Comparison of ENCODE assay signal across 21 mouse cellular contexts in the genomic region with DNA sequence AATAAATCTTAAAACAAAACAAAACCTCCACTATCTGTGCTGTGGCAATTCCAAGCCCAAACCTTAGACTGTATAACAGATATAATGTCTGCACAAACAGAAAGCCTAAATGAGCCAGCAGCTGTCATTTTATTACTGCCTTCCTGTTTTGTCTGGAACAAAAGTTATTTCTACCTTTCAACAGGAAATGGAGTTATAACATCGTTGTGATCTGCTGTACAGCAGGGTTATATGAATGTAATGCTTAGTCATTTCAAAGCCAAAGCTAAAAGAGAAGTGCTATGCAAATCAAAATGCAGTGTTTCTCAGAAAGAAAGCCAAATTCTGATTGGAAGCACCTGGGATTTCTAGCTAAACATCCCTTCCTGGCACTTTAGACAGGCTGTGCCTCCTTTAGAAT. TPM values are rescaled to one million over a fixed set of nuclear protein-coding genes. Genes with fewer than 3 reads are reported as not detected.
DNase-seq lines count a peak whose midpoint lies in the region; ATAC-seq and TF ChIP-seq lines count a peak whose summit lies in the region.
"Had no signal": no experiment of that assay in that cellular context is flagged by ENCODE, and none has a peak within 500 bp of the region (broad histone marks: within the 10 kb centered on the region; RNA-seq: fewer than 3 reads in every experiment).

No protein-coding gene starts in this region.

- H3K4me3 ChIP-seq in kidney, postnatal 0 days (replicated peaks; ENCODE audit: low read depth, low read length), result no peak overlapping the region
- 0 out of 4 replicates have a peak overlapping the region, but pooled peaks of 1 of the 2 experiments have one; percentile 20 for H3K4me3 ChIP-seq in MEL (ENCODE audit: control insufficient read depth in 1 of 2, insufficient read depth in 1 of 2, low read depth in 2 of 2, low read length in 2 of 2)
- H3K4me3 ChIP-seq in intestine, embryonic 16.5 days (ENCODE audit: low read length), result no peak overlapping the region
- H3K4me3 ChIP-seq: heart, adult 2 months; heart, embryonic 13.5 days; midbrain, embryonic 12.5 days had no signal

- H3K79me2 ChIP-seq in MEL (ENCODE audit: control insufficient read depth, insufficient read depth, low read length, poor library complexity), result peaks cover 21% of the 10 kb centered on the region

- no peaks in the 10 kb centered on the region for H3K27me3 ChIP-seq in kidney, postnatal 0 days (ENCODE audit: insufficient read depth, low read length)
- no peaks in the 10 kb centered on the region for H3K27me3 ChIP-seq in MEL (ENCODE audit: control insufficient read depth in 1 of 2, insufficient read depth in 2 of 2, low read length in 2 of 2)
- no peaks in the 10 kb centered on the region for H3K27me3 ChIP-seq in intestine, embryonic 16.5 days (replicated peaks; ENCODE audit: control insufficient read depth, insufficient read depth, low read length)
- H3K27me3 ChIP-seq: heart, embryonic 13.5 days; midbrain, embryonic 12.5 days had no signal

- no peak for TF ChIP-seq CTCF in kidney, postnatal 0 days (IDR thresholded peaks at IDR 0.05; ENCODE audit: low read depth)
- TF ChIP-seq CTCF in MEL (IDR thresholded peaks at IDR 0.05 in 2 of 3, conservative IDR thresholded peaks at IDR 0.05 in 1 of 3; ENCODE audit: control insufficient read depth in 1 of 3, insufficient read depth in 1 of 3, low read depth in 2 of 3, low read length in 3 of 3, poor library complexity in 1 of 3, severe bottlenecking in 1 of 3), result no peak

- H3K27ac ChIP-seq in kidney, postnatal 0 days, result no peak overlapping the region
- H3K27ac ChIP-seq in MEL (ENCODE audit: control insufficient read depth, low read depth, low read length), result no peak overlapping the region
- H3K27ac ChIP-seq in intestine, embryonic 16.5 days (ENCODE audit: low read length), result no peak overlapping the region
- H3K27ac ChIP-seq: heart, adult 2 months; heart, embryonic 13.5 days; midbrain, embryonic 12.5 days had no signal

- H3K4me2 ChIP-seq in kidney, postnatal 0 days (ENCODE audit: low read length), result no peak overlapping the region
- H3K4me2 ChIP-seq in intestine, embryonic 16.5 days (ENCODE audit: low read depth, low read length), result no peak overlapping the region
- H3K4me2 ChIP-seq: heart, embryonic 13.5 days; midbrain, embryonic 12.5 days had no signal

- no peaks in the 10 kb centered on the region for H3K36me3 ChIP-seq in kidney, postnatal 0 days (ENCODE audit: insufficient read depth, low read length)
- H3K36me3 ChIP-seq in MEL (ENCODE audit: control insufficient read depth in 1 of 2, insufficient read depth in 2 of 2, low read length in 2 of 2), result peaks cover 0 to 18% of the 10 kb centered on the region in 2 experiments; a peak in 3 of 4 replicates
- no peaks in the 10 kb centered on the region for H3K36me3 ChIP-seq in intestine, embryonic 16.5 days (ENCODE audit: control insufficient read depth, insufficient read depth, low read length)
- H3K36me3 ChIP-seq: heart, embryonic 13.5 days; midbrain, embryonic 12.5 days had no signal

- no peak overlapping the region for H3K9ac ChIP-seq in kidney, postnatal 0 days (ENCODE audit: low read depth, low read length)
- peak overlapping the region; percentile 27; the same call in 1 of the 2 replicates for H3K9ac ChIP-seq in MEL (ENCODE audit: control insufficient read depth, low read depth, low read length, poor library complexity, severe bottlenecking)
- H3K9ac ChIP-seq in intestine, embryonic 16.5 days (ENCODE audit: low read depth, low read length), result no peak overlapping the region
- H3K9ac ChIP-seq: forebrain, postnatal 0 days; heart, embryonic 13.5 days; midbrain, embryonic 12.5 days had no signal

- TF ChIP-seq EP300 in MEL (IDR thresholded peaks at IDR 0.05; ENCODE audit: low read depth in 1 of 2, low read length in 2 of 2), result peak in 1 of 2 experiments; percentile 25; a peak in 1 of 4 replicates

- H3K9me3 ChIP-seq in kidney, postnatal 0 days (replicated peaks; ENCODE audit: low read length), result no peaks in the 10 kb centered on the region
- no peaks in the 10 kb centered on the region for H3K9me3 ChIP-seq in MEL (replicated peaks; ENCODE audit: insufficient read depth, low read length)
- H3K9me3 ChIP-seq in intestine, embryonic 16.5 days (ENCODE audit: control insufficient read depth, low read length), result no peaks in the 10 kb centered on the region
- H3K9me3 ChIP-seq: G1E; heart, embryonic 13.5 days; midbrain, embryonic 12.5 days had no signal

- no peak for ATAC-seq in kidney, postnatal 0 days (replicated peaks; ENCODE audit: low FRiP score, low read depth)
- peak; percentile 57 for ATAC-seq in inflammation-experienced regulatory T-cells, adult 6 months
- no peak for ATAC-seq in intestine, embryonic 16.5 days
- ATAC-seq: forebrain, postnatal 0 days had no signal

- no peak for TF ChIP-seq RAD21 in MEL (IDR thresholded peaks at IDR 0.05; ENCODE audit: low read depth, low read length)

- TF ChIP-seq POLR2A in MEL (IDR thresholded peaks at IDR 0.05; ENCODE audit: control insufficient read depth in 1 of 2, insufficient read depth in 1 of 2, low read depth in 1 of 2, low read length in 2 of 2, poor library complexity in 1 of 2), result no peak

- DNase-seq in kidney, postnatal 0 days (ENCODE audit: low spot score), result peak; percentile 33
- DNase-seq in kidney, adult 11 months, result no peak
- DNase-seq in A20 (ENCODE audit: low read depth, low spot score) (peak; percentile 76), MEL (ENCODE audit: low read depth, low spot score) (peak; percentile 54)
- DNase-seq in urinary bladder, postnatal 36 days (ENCODE audit: low spot score in 2 of 2), result no peak
- DNase-seq in adrenal gland, adult (ENCODE audit: inconsistent age in 2 of 2, low spot score in 1 of 2), result no peak
- DNase-seq: adrenal gland, postnatal 25 days; cerebellum, adult 9-11 months; forebrain, postnatal 0 days; gastrocnemius, postnatal 14 days; heart, adult 2 months; heart, postnatal 14 days; layer of hippocampus, adult 9-11 months; retina, postnatal 1 day had no signal

- peaks cover 6% of the 10 kb centered on the region; the same call in 1 of the 2 replicates for H3K4me1 ChIP-seq in kidney, postnatal 0 days (replicated peaks; ENCODE audit: insufficient read depth, low read length)
- peaks cover 7 to 8% of the 10 kb centered on the region in 2 experiments; a peak in 3 of 4 replicates for H3K4me1 ChIP-seq in MEL (ENCODE audit: control insufficient read depth in 1 of 2, insufficient read depth in 2 of 2, low read length in 2 of 2)
- H3K4me1 ChIP-seq in intestine, embryonic 16.5 days (ENCODE audit: control insufficient read depth, insufficient read depth, low read length), result 0 out of 2 replicates have a peak, but pooled peaks cover 5% of the 10 kb centered on the region

- 46% methylated on average over 1 of the region's 1 CpGs for WGBS in kidney, postnatal 0 days
- WGBS in intestine, embryonic 16.5 days, result 35% methylated on average over 1 of the region's 1 CpGs

TF ChIP-seq in MEL, 35 proteins besides CTCF, POLR2A, EP300 and RAD21 (continues in another document):
- TF ChIP-seq RCOR1 (IDR thresholded peaks at IDR 0.05; ENCODE audit: low read depth, low read length), result 0 out of 2 replicates have a peak, but pooled peaks have one; percentile 30
- peak; percentile 38; the same call in 1 of the 2 replicates for TF ChIP-seq ETS1 (IDR thresholded peaks at IDR 0.05; ENCODE audit: low read depth, low read length)
- TF ChIP-seq TBP (IDR thresholded peaks at IDR 0.05; ENCODE audit: low read depth, low read length), result no peak
- no peak for TF ChIP-seq MAZ (IDR thresholded peaks at IDR 0.05; ENCODE audit: low read depth, low read length)
- TF ChIP-seq ELF1 (IDR thresholded peaks at IDR 0.05; ENCODE audit: low read depth, low read length), result 0 out of 2 replicates have a peak, but pooled peaks have one; percentile 7
- no peak for TF ChIP-seq ZKSCAN1 (IDR thresholded peaks at IDR 0.05; ENCODE audit: low read depth, low read length)
- 0 out of 2 replicates have a peak, but pooled peaks have one; percentile 20 for TF ChIP-seq HCFC1 (IDR thresholded peaks at IDR 0.05; ENCODE audit: low read depth, low read length)
- TF ChIP-seq ZMIZ1 (IDR thresholded peaks at IDR 0.05; ENCODE audit: low read depth, low read length), result no peak
- TF ChIP-seq UBTF (IDR thresholded peaks at IDR 0.05; ENCODE audit: borderline replicate concordance, insufficient read depth, low read depth, low read length), result no peak

RNA-seq across cellular contexts. Expression of a gene that starts 2.7 kb away (rescaled TPM):
- polyA plus RNA-seq in kidney, postnatal 0 days (2015; fragmentation: Nextera tagmentation; extraction: Ambion mirVana), result 30.7 and 32.5 TPM in 2 replicates
- total RNA-seq in MEL (2012; rRNA removed), result 22.4 and 26.9 TPM in 2 replicates
- 10 to 100 TPM in 1 of 2 experiments, not detected in 1; 51.6 TPM for polyA plus RNA-seq in MEL (2012; ENCODE audit: insufficient read depth in 1 of 2, insufficient read length in 2 of 2, low read depth in 1 of 2, low replicate concordance in 2 of 2, missing spikeins in 1 of 2)
- polyA plus RNA-seq in inflammation-experienced regulatory T-cells, adult 6 months (2017; shearing (Covaris generic)), result 10 to 100 TPM; 55.1 to 68.9 (median 63.2) TPM
- polyA plus RNA-seq in intestine, embryonic 16.5 days (2015; fragmentation: Nextera tagmentation; extraction: Ambion mirVana), result 29.6 and 33.0 TPM in 2 replicates

RNA-seq across cellular contexts. Expression of a gene that starts 4.3 kb away (rescaled TPM):
- 10.9 and 12.2 TPM in 2 replicates for polyA plus RNA-seq in kidney, postnatal 0 days (2015; fragmentation: Nextera tagmentation; extraction: Ambion mirVana)
- 4.0 and 4.8 TPM in 2 replicates for total RNA-seq in MEL (2012; rRNA removed)
- polyA plus RNA-seq in MEL (2012; ENCODE audit: insufficient read depth in 1 of 2, insufficient read length in 2 of 2, low read depth in 1 of 2, low replicate concordance in 2 of 2, missing spikeins in 1 of 2), result 1 to 10 TPM in 1 of 2 experiments, not detected in 1; 4.9 TPM
- polyA plus RNA-seq in inflammation-experienced regulatory T-cells, adult 6 months (2017; shearing (Covaris generic)), result 1 to 10 TPM; 6.1 to 7.3 (median 7.1) TPM
- polyA plus RNA-seq in intestine, embryonic 16.5 days (2015; fragmentation: Nextera tagmentation; extraction: Ambion mirVana), result 9.8 and 11.5 TPM in 2 replicates

RNA-seq across cellular contexts. Expression of a gene that starts 33.0 kb away (rescaled TPM):
- polyA plus RNA-seq in kidney, postnatal 0 days (2015; fragmentation: Nextera tagmentation; extraction: Ambion mirVana), result 9.7 and 10.1 TPM in 2 replicates
- total RNA-seq in MEL (2012; rRNA removed), result 2.6 and 3.8 TPM in 2 replicates
- polyA plus RNA-seq in MEL (2012; ENCODE audit: insufficient read depth in 1 of 2, insufficient read length in 2 of 2, low read depth in 1 of 2, low replicate concordance in 2 of 2, missing spikeins in 1 of 2), result 1 to 10 TPM in 1 of 2 experiments, not detected in 1; 2.7 TPM
- 1 to 10 TPM; 1.3 to 1.9 (median 1.6) TPM for polyA plus RNA-seq in inflammation-experienced regulatory T-cells, adult 6 months (2017; shearing (Covaris generic))
- polyA plus RNA-seq in intestine, embryonic 16.5 days (2015; fragmentation: Nextera tagmentation; extraction: Ambion mirVana), result 6.2 and 6.7 TPM in 2 replicates

RNA-seq across cellular contexts. Expression of a gene that starts 58.3 kb away (rescaled TPM):
- polyA plus RNA-seq in kidney, postnatal 0 days (2015; fragmentation: Nextera tagmentation; extraction: Ambion mirVana), result 2.0 and 2.1 TPM in 2 replicates
- 0.07 and 0.12 TPM in 2 replicates for total RNA-seq in MEL (2012; rRNA removed)
- polyA plus RNA-seq in MEL (2012; ENCODE audit: insufficient read depth in 1 of 2, insufficient read length in 2 of 2, low read depth in 1 of 2, low replicate concordance in 2 of 2, missing spikeins in 1 of 2), result not detected
- polyA plus RNA-seq in inflammation-experienced regulatory T-cells, adult 6 months (2017; shearing (Covaris generic)), result under 1 TPM in 1 of 3 experiments, not detected in 2; 0.92 TPM
- polyA plus RNA-seq in intestine, embryonic 16.5 days (2015; fragmentation: Nextera tagmentation; extraction: Ambion mirVana), result 1.5 and 1.8 TPM in 2 replicates
- total RNA-seq: monocyte, adult 5-6 weeks had no signal
- polyA plus RNA-seq: liver, adult 2 months had no signal

Comparison
In these comparisons a context has a peak if more than half of its experiments do, and no peak if none do; other contexts are left out.
1. DNase-seq: peak in kidney, postnatal 0 days (single experiment), A20 (single experiment) and MEL (single experiment); none in kidney, adult 11 months (single experiment), urinary bladder, postnatal 36 days (0 of 2) and adrenal gland, adult (0 of 2).